Mouse (Mus musculus): ENCODE data around the gene Ttll3.

Gene Ttll3

DNA sequence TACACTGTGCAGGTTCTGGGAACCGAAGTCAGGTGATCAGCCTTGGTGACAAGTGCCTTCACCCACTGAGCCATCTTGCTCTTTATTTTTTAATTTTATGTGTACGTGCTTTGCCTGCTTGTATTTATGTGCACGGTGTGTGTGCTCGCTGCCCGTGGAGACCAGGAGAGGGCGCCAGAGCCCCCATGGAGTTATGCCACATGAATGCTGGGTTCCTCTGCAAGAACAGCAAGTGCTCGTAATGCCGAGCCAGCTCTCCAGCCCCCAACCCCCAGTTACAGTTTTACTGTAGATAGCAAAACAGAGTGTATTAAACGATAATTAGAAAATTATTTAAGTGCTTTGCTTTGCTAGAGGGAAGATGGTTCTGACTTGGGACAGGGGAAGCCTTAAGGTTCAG, 17.6 kb downstream of the Ttll3 start:
- in situ Hi-C loops (cut with MboI; ENCODE audit: low pct_unique_long_range_greater_than_20kb in 1 of 2, low sequenced_read_pairs in 2 of 2, unreplicated experiment in 1 of 2) = no loop called here

DNA sequence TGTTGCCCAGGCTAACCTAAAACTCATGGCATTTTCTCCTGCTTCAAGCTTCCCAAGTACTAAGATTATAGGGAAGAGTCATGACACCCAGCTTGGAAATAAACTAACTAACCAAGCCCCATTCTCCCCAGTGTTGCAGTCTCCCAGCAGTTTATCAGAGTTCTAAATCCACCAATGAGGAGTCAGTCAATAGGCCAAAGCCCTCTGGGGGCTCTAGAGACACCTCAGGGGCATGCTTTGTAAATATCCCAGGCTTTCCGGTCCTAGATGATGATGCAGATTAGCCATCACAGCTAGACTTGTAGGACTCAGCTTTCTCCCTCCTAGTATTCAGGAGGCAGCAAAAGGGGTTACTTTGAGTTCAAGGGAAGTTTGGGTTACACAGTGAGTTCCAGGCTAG, 20.9 kb downstream of the Ttll3 start:
- in situ Hi-C loops (cut with MboI; ENCODE audit: low pct_unique_long_range_greater_than_20kb in 1 of 2, low sequenced_read_pairs in 2 of 2, unreplicated experiment in 1 of 2) = no loop called here

- in situ Hi-C loops (cut with MboI; ENCODE audit: low pct_unique_long_range_greater_than_20kb in 1 of 2, low sequenced_read_pairs in 2 of 2, unreplicated experiment in 1 of 2) = no loop called here
These were observed 27.4 kb downstream of the Ttll3 start for GRCm38 (mm10) chr6:113416416-113416815.

- in situ Hi-C loops (cut with MboI; ENCODE audit: low pct_unique_long_range_greater_than_20kb in 1 of 2, low sequenced_read_pairs in 2 of 2, unreplicated experiment in 1 of 2) = no loop called here
These were observed 29.6 kb downstream of the Ttll3 start for GRCm38 (mm10) chr6:113418441-113419198.

DNA sequence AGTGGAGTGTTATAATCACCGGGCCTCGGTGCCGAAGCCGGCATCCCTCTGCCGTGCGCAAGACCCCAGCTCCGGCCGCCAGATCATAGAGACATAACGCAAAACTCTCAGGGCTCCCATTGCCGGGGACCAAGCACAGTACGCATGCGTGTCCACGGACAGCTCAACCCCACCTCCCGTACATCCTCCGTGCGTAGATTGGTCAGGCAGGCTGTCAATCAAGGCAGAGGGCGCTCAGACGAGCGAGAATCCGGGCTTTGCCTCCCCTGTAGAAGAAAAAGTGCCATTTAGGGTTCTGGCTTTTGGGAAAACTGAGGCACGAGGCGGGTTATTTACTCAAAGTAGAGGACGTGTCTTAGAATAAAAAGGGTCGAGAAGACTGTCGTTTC, 30.1 kb downstream of the Ttll3 start, which contains the start of gene Rpusd3:
Rpusd3 (minus strand) TSS at position 142 of the 389 bp plus-strand sequence.
- in situ Hi-C loops (cut with MboI; ENCODE audit: low pct_unique_long_range_greater_than_20kb in 1 of 2, low sequenced_read_pairs in 2 of 2, unreplicated experiment in 1 of 2) = no loop called here

GRCm38 (mm10) chr6:113423000-113423399, 33.9 kb downstream of the Ttll3 start:
- in situ Hi-C loops (cut with MboI; ENCODE audit: low pct_unique_long_range_greater_than_20kb in 1 of 2, low sequenced_read_pairs in 2 of 2, unreplicated experiment in 1 of 2) = no loop called here

DNA sequence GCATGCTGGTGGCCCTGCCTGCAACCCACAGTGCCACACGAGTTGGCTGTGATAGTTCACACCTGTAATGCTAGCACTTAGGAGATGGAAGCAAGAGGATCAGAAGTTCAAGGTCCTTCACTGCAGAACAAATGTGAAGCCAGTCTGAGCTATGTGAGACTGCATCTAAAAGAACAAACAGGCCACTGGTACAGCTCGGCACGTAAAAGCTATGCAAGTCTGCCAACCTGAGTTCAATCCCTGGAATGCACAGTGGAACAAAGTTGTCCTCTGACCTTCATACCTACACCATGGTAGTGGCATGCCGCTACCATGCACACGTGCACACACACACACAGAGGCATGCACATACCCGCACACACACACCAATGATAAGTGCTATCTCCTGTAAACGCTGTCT, 35.1 kb downstream of the Ttll3 start:
- in situ Hi-C loops (cut with MboI; ENCODE audit: low pct_unique_long_range_greater_than_20kb in 1 of 2, low sequenced_read_pairs in 2 of 2, unreplicated experiment in 1 of 2) = no loop called here

GRCm38 (mm10) chr6:113426696-113427095, 37.6 kb downstream of the Ttll3 start:
- in situ Hi-C loops (cut with MboI; ENCODE audit: low pct_unique_long_range_greater_than_20kb in 1 of 2, low sequenced_read_pairs in 2 of 2, unreplicated experiment in 1 of 2) = no loop called here

- in situ Hi-C loops (cut with MboI; ENCODE audit: low pct_unique_long_range_greater_than_20kb in 1 of 2, low sequenced_read_pairs in 2 of 2, unreplicated experiment in 1 of 2) = no loop called here
These were observed 38.3 kb downstream of the Ttll3 start for GRCm38 (mm10) chr6:113427397-113427796.

GRCm38 (mm10) chr6:113428006-113428405, 38.9 kb downstream of the Ttll3 start:
- in situ Hi-C loops (cut with MboI; ENCODE audit: low pct_unique_long_range_greater_than_20kb in 1 of 2, low sequenced_read_pairs in 2 of 2, unreplicated experiment in 1 of 2) = no loop called here

DNA sequence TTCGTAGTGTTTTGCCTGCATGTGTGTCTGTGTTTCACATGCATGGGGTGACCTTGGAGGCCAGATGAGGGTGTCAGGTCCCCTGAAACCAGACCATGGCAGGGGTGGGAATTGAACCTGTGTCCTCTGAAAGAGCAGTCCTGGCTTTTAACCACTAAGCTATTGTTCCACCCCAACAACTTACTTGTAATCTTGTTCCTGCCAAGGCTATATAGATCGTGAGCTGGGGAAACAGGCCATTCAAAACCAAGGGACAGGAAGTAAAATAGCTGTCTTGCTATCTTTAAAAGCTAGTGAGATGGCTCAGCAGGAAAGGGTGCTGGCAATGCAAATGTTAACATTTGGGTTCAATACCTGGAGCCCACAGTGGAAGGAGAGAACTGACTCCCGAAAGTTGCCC, 40.9 kb downstream of the Ttll3 start:
- in situ Hi-C loops (cut with MboI; ENCODE audit: low pct_unique_long_range_greater_than_20kb in 1 of 2, low sequenced_read_pairs in 2 of 2, unreplicated experiment in 1 of 2) = no loop called here

DNA sequence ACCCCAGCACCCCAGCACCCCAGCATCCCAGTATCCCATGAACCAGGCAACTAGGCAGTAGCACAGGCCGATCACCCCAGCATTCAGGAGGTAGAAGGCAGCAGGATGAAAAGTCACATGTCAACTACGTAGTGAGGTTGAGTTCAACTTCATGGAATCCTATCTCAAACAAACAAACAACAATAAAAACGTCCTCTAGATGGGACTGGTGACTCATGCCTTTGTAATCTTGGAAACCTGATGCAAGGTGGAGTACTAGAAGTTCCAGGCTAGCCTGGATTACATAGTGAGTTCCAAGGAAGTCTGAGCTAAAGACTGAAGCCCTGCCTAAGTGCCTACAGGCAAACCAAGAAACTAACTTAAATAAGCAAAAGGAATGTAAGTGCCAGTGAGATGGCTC, 41.8 kb downstream of the Ttll3 start:
- in situ Hi-C loops (cut with MboI; ENCODE audit: low pct_unique_long_range_greater_than_20kb in 1 of 2, low sequenced_read_pairs in 2 of 2, unreplicated experiment in 1 of 2) = no loop called here

- in situ Hi-C loops (cut with MboI; ENCODE audit: low pct_unique_long_range_greater_than_20kb in 1 of 2, low sequenced_read_pairs in 2 of 2, unreplicated experiment in 1 of 2) = no loop called here
These were observed 42.7 kb downstream of the Ttll3 start for GRCm38 (mm10) chr6:113431801-113432200.

GRCm38 (mm10) chr6:113433661-113434060, 44.6 kb downstream of the Ttll3 start:
- in situ Hi-C loops (cut with MboI; ENCODE audit: low pct_unique_long_range_greater_than_20kb in 1 of 2, low sequenced_read_pairs in 2 of 2, unreplicated experiment in 1 of 2) = no loop called here

DNA sequence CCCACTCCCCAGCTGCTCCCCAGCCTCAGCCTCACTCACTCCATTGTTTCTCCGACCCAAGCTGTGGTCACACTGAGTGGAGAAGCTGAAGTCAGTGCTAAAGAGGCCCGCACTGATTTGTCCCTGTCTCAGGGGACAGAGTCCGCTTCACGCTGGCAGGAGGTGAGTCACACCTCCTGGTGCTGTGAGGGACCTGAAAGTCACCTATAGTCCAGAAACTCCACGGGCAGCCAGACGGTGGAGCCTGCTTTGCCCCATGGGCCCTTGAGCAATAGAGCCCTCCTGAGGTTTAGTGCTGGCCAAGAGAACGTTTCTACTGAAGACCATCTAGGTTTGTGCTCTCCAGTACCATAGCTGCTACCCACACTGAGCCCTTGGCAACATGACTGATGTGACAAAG, 45.6 kb downstream of the Ttll3 start:
- in situ Hi-C loops (cut with MboI; ENCODE audit: low pct_unique_long_range_greater_than_20kb in 1 of 2, low sequenced_read_pairs in 2 of 2, unreplicated experiment in 1 of 2) = no loop called here

DNA sequence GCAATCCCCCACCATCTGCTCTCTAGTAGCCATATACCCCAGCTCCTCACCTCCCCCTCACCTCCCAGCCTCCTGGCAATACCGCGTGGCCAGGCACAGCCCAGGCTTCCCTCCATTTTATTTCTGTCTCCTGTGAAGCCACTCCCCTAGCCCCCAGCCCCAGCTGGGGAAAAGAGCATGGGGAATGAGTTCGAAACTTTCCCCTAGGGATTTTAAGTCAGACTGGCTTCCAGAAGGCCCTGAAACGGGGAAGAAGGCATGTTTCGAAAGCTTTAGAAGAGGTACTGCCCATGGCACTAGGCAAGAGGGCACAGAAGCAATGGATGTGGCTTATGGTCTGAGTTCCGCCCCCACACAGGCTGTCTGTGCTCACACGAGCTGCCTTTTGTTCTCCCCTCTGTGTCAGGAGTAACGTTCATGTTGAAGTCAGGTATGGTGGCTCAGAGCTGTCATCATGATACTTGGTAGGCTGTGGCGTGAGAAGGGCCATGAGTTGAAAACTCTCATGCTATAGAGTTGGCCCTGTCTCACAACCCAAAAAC, 46.7 kb downstream of the Ttll3 start, which contains the start of gene Cidec:
Cidec (minus strand) TSS at position 97 of the 542 bp plus-strand sequence.
- in situ Hi-C loops (cut with MboI; ENCODE audit: low pct_unique_long_range_greater_than_20kb in 1 of 2, low sequenced_read_pairs in 2 of 2, unreplicated experiment in 1 of 2) = no loop called here

GRCm38 (mm10) chr6:113437135-113437534, 48.1 kb downstream of the Ttll3 start:
- in situ Hi-C loops (cut with MboI; ENCODE audit: low pct_unique_long_range_greater_than_20kb in 1 of 2, low sequenced_read_pairs in 2 of 2, unreplicated experiment in 1 of 2) = no loop called here

DNA sequence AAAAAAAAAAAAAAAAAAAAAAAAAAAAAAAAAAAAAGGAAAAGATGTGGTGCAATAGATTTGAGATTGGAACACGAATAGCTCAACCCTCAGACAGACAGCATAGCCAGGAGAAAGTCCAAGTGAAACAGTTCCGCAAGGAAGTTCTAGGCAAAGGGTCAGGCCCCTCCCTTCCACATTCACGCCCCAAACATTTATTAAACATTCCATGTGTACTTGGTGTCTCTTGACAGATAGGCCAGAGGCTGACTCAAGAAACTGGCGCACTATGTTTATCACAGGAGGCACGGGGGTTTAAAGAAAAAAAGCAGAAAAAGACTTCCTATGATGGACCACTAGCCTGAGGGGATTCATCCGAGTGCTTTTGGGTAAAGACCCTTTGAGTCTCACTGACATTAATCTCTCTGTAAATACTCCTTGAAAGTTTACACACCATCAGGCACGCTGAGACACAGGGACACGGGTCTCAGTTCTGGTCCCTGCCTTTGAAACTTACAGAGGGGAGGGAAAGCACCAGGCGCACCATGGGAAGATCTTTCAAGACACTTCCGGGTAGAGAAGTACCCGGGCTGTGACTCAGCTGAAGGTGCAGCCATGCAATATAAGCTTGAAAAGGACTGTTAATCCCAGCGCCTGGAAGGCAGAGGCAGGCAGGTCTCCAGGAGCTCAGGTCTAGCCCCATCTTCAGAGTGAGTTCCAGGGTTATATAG, 49.8 kb downstream of the Ttll3 start:
- in situ Hi-C loops (cut with MboI; ENCODE audit: low pct_unique_long_range_greater_than_20kb in 1 of 2, low sequenced_read_pairs in 2 of 2, unreplicated experiment in 1 of 2) = no loop called here

DNA sequence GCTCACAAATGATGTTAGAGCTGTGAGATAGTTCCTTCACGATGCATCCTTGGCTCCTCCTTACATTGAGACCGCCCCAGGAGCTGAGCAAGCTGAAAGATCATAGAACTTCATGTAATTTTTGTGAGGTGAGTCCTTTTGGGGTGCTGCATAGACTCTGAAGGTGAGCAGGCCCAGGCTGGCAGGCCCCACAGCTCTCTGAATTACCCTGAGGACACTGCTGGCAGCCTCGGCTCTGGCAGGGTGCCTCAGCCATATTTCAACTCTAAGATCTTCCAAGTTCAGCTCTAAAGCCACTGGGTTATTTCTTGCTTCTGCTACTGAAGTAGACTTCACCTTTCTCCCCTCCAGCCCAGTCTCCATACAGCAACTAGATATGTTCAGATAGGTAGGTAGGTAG, 51.6 kb downstream of the Ttll3 start:
- in situ Hi-C loops (cut with MboI; ENCODE audit: low pct_unique_long_range_greater_than_20kb in 1 of 2, low sequenced_read_pairs in 2 of 2, unreplicated experiment in 1 of 2) = no loop called here
